Mouse (Mus musculus) lung, postnatal 36 days (tissue): Measurements from ENCODE around the gene Ddx58.

Experiments used
- DNase-seq: peaks from one replicate; pipeline ENCODE4 v3.0.0; 2022; ENCODE audit warnings: mixed read lengths

Ddx58 gene

DNA sequence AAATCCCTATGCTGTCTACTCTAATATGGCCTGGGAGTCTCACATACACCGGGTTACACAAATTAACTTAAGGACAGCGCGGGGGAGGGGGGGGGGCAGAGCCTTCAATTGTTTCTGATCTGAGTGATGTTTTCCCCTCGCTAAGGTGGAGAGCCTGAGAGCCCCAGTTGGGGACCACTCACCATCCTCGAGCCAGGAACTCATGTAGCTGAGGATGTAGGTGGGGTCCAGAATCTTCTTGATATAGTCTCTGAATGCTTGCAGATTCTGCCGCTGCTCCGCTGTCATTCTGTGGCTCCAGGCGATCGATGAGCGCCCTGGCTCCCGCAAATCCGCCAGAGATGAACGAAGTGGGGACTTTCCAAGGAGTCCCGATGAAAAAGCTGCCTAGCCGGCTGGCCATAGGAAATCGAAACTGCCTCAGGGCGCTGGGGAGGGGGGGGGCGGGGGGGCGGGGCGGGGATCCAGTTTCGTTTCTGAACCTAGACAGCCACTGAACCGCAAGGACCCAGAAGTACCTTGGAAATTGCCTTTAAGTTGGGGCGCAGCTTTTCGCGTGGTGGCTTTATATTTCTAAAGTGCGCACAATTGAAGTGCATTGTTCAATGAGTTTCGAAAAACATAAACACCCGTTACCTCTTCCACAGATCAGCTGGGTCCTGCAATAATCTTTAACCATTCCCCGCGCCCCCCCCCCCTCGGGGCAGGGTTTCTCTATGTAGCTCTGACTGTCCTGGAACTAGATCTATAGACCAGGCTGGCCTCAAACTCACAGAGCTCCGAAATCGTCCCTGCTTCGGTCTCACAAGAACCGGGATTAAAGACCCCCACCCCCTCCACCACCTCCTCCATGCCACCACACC is at the start of gene Ddx58:
Ddx58 (minus strand) TSS at position 420 of the 863 bp plus-strand sequence.
- peak; percentile 46 for DNase-seq

DNA sequence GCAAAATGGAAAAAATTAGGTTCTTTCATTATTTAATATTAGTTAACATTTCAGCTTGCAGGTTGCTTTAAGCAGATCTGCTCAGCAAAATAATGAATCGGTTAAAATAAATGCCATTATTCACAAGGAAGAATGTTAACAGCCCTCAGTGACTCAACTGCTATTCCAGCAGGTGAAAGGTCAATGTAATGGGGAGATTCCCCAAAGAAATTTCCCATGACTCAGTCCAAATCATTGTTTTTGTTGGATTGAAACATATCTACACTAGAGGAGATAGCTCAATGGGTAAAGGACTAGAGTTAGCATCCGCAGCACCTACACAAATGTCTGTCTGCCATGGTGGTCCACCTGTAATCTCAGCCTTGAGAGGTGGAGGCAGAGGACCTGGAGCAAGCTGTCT is 49.4 kb upstream of the Ddx58 start:
- DNase-seq: no peak

GRCm38 (mm10) chr4:40287415-40287814 is 47.8 kb upstream of the Ddx58 start:
- DNase-seq: peak; percentile 6

DNA sequence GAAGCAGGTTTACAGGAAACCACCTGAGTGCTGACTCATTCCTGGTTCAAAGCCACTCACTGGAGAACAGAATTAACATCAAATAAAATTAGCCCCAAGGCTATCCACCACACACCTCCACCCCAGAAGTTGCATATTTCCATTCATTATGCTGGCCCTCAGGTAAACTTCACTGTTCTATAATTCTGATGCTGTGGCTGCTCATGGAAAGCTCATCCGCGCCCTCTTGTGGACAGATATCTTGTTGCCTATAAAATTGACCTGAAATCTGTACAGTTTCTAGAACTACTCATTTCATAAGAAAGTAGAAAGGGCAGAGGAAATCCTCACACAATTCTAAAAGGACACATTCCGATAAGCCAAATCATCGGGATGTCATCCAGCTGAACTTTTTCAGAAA is 46.0 kb upstream of the Ddx58 start:
- DNase-seq: peak; percentile 93

DNA sequence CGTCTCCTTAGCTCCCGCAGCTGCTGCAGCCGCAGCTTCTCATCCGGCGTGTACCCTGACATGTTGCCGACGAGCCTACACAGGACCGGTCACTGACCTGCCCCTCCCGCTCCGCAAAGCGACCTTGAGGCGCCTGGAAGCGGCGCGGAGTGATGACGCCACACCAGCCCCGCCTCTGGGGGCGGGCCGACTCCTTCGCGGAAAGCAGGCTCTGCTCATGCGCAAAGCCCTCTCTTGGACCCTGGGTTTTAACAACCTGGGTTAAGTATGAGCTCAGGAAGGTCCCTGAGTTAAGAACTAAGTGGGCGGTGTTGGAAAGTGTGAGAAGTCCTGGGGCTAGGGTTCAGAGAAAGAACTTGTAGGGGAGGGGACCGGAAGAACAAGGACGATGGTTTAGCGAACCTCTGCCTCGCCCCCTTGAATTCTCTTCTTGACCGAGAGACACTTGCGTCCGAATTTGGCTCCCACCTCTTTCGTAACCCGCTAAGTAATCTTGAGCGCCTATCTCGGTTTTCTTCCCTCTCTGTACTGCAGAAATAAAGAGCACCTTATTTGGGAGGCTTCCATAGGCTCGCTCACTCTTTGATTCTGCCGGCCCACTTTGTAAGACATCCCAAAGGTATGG is 39.8 kb upstream of the Ddx58 start, which contains the start of gene Ndufb6:
Ndufb6 (minus strand) TSS at position 146 of the 625 bp plus-strand sequence.
- DNase-seq: peak; percentile 95

DNA sequence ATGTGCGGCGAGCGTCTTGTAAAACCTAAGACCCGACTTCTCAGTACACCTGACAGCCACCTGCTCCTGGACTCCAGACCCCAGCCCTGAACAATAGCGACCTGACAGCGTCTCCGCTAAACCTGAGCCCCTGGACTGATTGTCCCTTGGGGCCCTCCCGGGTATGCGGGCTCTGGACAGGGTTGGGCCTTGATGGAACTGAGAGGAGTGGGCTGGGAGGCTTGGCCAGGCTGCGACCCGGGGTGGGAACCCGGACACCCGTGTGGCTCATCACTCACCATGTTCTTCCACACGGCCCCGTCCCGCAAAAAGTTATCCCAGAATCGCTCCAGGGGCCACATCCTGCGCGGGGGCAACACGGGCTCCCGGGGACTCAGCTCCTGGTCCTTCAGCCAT is 39.2 kb upstream of the Ddx58 start:
- DNase-seq: no peak

DNA sequence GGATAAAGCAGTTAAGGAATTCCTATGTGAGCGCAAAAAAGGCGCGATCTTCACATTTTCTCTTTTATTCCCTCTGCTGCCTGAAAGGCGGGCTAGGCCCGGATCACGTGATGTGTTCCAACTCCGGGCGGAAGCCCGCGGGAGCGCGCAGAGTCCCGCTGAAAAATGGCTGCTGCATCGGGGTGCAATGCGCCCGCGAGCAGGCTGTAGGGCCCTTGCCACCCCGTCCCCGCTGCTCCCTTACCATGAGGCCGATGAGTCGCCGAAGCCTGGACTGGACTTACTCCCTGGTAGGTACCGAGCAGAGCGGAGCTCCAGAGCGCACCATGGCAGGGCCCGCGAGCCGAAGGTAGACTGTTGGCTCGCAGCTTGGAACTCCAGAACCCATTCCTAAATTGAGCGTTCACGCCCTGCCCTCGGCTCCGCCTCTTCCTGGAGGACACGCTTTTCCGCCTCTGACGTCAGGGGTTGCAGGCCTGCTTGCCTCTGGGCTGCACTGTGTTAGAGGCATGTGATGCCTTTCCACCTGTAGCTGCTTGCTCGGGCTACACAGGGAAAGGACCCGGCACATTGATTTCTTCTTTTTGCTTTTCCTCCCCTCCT is 29.9 kb upstream of the Ddx58 start, which contains the start of the genes Smim27 and Topors:
Smim27 (plus strand) TSS at position 150 of the 603 bp plus-strand sequence.
Topors (minus strand) TSS at position 421 of the 603 bp plus-strand sequence.
- DNase-seq: peak; percentile 98

- DNase-seq: no peak
These were observed 29.2 kb upstream of the Ddx58 start for GRCm38 (mm10) chr4:40268835-40269234.

- DNase-seq: peak; percentile 92
These were observed 28.7 kb upstream of the Ddx58 start for GRCm38 (mm10) chr4:40268204-40268813.

DNA sequence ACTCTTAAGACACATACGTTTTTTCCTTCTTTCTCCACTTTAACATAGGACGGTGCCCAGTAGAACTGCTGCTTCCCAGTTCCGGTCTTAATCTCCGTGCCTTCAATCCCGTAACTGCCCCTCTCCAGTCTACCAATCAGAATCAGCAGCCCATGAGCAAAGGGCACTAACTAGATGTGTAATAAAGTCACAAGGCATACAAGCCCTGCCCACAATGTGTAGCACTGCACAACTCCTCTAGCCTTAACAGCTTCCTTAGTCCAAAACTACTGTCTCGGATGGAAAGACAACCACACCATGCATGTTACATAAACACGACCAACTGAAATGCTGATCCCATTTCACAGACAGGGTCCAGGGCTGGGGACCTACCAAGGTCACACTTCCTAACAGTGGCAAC is 28.1 kb upstream of the Ddx58 start:
- peak; percentile 49 for DNase-seq

DNA sequence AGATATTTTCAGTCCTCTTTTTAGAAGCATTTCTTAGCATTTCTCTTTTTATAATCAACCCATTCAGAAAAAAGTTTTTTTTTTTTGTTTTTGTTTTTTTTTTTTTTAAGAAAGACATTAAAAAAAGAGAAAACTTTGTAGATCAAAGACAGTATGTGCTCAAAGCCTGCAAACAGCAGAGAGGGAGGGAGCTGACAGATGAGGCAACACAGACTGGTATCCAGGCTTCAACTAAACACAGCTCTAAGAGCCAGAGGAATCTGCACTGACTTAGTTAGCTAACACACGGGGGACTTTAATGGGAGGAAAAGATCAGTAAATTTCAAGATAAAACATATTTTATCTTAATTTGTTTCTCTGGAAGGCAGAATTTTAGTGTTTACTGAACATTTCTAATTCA is 24.7 kb upstream of the Ddx58 start:
- peak; percentile 50 for DNase-seq

DNA sequence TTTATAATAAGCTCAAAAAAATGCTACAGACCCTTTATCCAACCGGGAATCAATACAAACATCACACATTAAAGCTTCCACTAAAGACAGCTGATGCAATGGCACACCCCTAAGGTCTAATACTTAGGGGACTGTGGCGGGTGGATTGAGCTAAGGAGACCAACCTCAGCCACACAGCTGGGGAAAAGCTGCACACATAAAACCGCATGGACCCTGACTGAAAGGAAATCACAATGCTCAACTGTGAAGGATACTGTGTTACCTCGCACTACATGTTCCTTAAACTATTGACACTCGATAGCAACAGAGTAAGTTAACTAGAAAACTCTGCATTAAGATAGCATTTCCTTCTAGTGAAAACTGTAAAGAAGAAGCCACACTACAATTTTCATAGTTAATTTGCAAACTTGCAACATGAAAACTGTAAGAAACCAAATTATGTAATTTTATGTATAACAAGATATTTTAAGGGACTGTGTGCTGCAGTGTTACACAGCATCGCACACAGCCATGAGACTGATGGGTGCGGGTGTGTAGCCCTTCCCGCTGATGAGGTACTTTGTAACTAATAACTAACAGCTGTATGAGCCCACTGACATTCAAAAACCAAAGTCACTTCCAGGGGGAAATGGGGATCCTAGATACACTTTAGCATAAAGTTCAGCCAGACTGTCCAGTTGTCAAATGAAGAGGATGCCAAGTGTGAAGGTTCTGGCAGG is 14.9 kb upstream of the Ddx58 start:
- no peak for DNase-seq

DNA sequence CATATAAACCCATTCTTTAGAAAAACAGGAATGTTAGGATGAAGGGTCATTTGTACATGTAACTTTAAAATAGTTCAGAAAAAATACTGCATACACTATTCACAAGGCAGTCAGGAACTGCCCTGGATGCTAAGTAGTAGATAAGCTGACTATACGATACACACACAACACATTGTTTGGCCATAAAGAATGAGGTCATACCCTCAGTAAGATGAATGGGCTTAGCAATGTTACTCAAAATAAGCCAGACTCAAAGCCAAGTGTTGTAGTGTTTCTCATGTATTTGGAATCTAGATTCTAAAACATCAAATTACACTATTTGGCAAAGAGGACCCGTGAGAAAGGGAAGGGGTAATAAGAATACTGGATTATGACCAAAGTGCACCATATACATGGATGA is 14.1 kb upstream of the Ddx58 start:
- DNase-seq: no peak

DNA sequence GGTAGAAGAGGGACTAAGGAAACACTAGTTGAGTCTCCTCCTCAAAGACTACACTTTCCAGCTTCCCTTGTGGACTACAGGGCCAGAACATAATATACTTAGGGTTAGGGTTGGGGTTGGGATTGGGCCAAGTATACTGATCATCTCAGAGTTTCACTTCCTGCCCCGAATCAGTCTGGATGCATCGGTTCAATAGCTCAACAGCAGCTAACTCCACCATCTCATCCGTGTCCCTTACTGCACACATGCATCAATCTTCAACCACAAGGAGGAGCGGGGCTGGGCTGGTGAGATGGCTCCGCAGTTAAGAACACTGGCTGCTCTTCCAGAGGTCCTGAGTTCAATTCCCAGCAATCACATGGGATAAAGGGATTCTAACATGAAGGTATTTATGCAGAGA is 11.4 kb upstream of the Ddx58 start:
- DNase-seq: no peak

DNA sequence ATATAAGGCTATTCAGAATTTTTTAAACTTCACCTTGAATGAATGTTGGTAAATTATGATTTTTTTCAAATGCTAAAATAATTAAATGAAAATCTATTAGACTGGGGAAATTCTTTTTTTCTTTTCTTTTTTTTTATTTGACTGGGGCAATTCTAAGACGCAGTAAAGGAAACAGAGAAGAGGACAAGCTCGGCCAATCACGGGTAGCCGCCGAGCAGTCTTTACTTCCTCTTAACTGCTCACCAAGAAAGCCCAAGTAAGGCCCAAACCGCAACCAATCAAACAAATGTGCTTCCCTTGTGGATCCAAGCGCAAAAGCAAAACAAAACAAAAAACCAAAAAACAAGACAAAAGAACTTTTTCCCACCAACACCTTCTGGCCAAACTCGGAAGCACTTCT is 4.4 kb upstream of the Ddx58 start:
- peak; percentile 40 for DNase-seq

GRCm38 (mm10) chr4:40243006-40243405 is 3.4 kb upstream of the Ddx58 start:
- no peak for DNase-seq

DNA sequence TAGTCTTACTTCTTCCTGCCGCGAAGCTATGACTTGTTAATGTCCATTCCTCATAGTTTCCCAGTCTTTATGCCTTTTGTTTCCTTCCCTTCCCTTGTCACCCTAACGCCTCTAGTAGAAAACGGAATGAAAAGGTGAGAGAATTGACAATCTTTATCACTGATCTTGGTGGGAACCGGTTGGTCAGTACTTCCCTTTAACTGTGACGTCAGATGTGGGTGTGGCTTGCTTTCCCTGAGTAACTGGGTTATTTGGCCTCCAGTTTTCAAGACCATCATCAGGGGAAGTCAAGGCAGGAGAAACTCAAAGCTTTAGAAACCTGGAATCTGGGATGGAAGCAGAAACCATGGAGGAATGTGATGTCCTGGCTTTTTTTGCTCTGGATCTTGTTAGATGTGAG is 2.3 kb upstream of the Ddx58 start:
- DNase-seq: peak; percentile 52

GRCm38 (mm10) chr4:40240272-40240744 is 680 bp upstream of the Ddx58 start:
- no peak for DNase-seq

DNA sequence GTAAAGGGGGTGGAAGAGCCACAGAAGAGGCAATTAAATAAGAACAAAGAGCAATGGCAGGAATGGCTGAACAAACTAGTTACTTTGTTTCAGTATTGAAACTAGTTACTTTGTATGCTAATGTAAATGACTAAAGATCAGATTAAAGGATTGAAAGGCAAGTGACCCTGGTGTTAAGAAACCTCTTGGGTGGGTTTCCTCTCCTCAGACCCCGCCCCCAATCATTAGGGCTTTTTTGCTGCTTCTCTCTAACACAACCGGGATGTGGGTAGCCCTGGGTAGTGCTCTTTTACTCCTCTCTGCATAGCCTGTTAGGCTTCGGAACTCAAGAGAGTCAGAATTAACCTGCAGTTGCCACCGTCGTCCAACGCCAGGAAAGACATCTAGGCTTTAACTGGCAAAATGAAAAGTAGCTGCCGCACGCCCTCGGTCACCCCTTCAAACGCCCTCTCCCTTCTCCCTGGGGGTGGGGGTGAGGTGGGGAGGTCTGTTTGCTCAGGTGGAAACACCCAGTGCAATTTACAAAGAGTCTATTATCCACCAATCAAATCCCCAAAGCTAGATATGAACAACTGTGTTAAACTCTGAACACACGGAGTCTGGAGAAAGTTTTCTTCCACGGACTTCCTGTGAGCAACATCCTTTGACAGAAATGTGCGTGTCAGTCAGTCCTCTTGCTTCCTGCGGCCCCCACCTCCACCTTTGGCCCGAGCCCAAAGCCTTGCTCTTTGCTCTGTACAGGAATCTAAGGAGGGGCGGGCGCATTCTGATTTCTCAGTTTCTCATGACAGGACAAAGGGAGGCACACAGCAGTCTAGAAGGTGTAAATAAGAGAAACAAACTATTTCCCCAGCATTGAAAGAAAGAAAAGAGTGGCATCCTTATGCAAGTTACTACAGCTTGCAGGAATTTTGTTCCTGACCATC is 882 bp downstream of the Ddx58 start:
- peak; percentile 87 for DNase-seq

DNA sequence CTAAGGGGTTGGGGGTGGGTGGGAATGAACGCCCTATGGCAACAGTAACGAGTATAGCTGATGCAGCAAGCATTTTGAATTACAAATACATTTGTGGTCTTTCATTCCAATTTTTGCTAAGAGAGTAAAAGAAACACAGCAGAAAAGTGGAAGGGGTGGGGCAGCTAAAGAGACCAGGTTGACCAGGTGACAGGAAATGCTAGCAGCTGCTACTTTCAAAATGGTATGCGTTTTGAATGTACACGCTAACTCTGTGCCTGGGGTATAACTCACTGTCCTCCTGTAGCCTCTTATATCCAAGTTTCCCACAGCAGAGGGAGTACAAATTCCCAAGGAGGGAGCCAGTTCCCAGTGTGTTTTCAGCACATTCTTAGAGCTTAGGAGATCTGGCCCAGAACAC is 2.8 kb downstream of the Ddx58 start:
- no peak for DNase-seq

DNA sequence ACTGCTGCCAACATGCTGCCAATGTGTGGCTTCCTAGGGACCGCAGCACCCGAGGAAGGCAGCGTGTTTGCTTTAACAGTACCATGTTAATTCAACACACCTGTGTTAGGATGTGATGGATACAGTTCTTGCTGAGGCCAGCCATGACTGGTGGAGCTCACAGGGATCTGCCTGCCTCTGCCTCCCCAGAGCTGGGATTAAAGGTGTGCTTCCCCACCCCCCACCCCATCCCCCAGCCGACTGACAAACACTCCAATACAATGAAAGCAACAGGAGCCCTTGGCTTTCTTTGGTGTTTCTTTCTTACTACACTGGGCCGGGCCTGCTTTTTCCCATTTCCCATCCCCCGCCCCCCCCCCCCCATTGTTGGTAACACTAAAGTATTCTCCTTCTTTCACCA is 5.4 kb downstream of the Ddx58 start:
- no peak for DNase-seq
